Mouse (Mus musculus) kidney, postnatal 0 days (tissue): Measurements from ENCODE around the gene Creg2. TPM values are rescaled to one million over a fixed set of nuclear protein-coding genes. Genes with fewer than 3 reads are reported as not detected.

Experiments
- ATAC-seq: fragments of 200-750 bp; cut with Nextera tagmentation; replicated peaks from 2 replicates; pipeline ENCODE4 v1.8.0; 2017; ENCODE audit warnings: low read depth, moderate number of reproducible peaks, moderate TSS enrichment, moderate library complexity; ENCODE audit not compliant: low FRiP score
- DNase-seq: peaks from one replicate; pipeline ENCODE4 v3.0.0-alpha.2; 2016; ENCODE audit warnings: low spot score
- H3K27ac ChIP-seq: fragments of 300-500 bp; sonication (generic); 2 replicates; pipeline ENCODE4 v1.5.1; 2014; ENCODE audit warnings: mild to moderate bottlenecking
- H3K27me3 ChIP-seq: fragments of 300-500 bp; sonication (generic); 2 replicates; pipeline ENCODE4 v1.6.1; 2014; ENCODE audit warnings: low read length, mixed read lengths; ENCODE audit not compliant: insufficient read depth
- H3K36me3 ChIP-seq: fragments of 300-500 bp; sonication (generic); 2 replicates; pipeline ENCODE4 v1.6.1; 2014; ENCODE audit warnings: low read length, mixed read lengths; ENCODE audit not compliant: insufficient read depth
- H3K4me1 ChIP-seq: fragments of 300-500 bp; sonication (generic); replicated peaks from 2 replicates; pipeline ENCODE4 v1.6.1; 2014; ENCODE audit warnings: antibody characterized with exemption, low read length, mixed read lengths; ENCODE audit not compliant: insufficient read depth
- H3K4me2 ChIP-seq: fragments of 300-500 bp; sonication (generic); 2 replicates; pipeline ENCODE4 v1.6.1; 2014; ENCODE audit warnings: mild to moderate bottlenecking, low read length, moderate library complexity, mixed read lengths
- H3K4me3 ChIP-seq: fragments of 300-500 bp; sonication (generic); replicated peaks from 2 replicates; pipeline ENCODE4 v1.5.1; 2014; ENCODE audit warnings: low read depth, low read length
- H3K9ac ChIP-seq: fragments of 300-500 bp; sonication (generic); 2 replicates; pipeline ENCODE4 v1.6.1; 2014; ENCODE audit warnings: low read depth, low read length
- H3K9me3 ChIP-seq: fragments of 300-500 bp; sonication (generic); replicated peaks from 2 replicates; pipeline ENCODE4 v1.6.1; 2016; ENCODE audit warnings: low read length, inconsistent platforms, mixed read lengths
- CTCF ChIP-seq: IDR thresholded peaks from 2 replicates; pipeline ENCODE4 v1.5.1; 2016; ENCODE audit warnings: antibody characterized with exemption, low read depth, mild to moderate bottlenecking, moderate library complexity
- WGBS: fragments of 180-500 bp; shearing (Covaris S2); extraction: QIAGEN DNeasy Blood & Tissue Kit; methylation state at CpG from one replicate; pipeline ENCODE4 v1.1.7; 2014; 5-methylcytosine and 5-hydroxymethylcytosine counted together
- polyA plus RNA-seq: library from polyadenylated mRNA; unstranded; fragments of >200 nt; fragmentation: Nextera tagmentation; extraction: Ambion mirVana; gene quantifications from 2 replicates; pipeline ENCODE4 v1.2.1, GENCODE M21; 2015

The Creg2 gene
- polyA plus RNA-seq, 1 experiment from 2014 or later = 0.05 TPM

GRCm38 (mm10) chr1:39628606-39629005, 22.7 kb downstream of the Creg2 start:
- no peak overlapping the region for H3K27ac ChIP-seq
- H3K36me3 ChIP-seq = no peaks in the 10 kb centered on the region
- no peak overlapping the region for H3K4me3 ChIP-seq
- H3K27me3 ChIP-seq = no peaks in the 10 kb centered on the region
- no peak overlapping the region for H3K9ac ChIP-seq
- no peaks in the 10 kb centered on the region for H3K4me1 ChIP-seq
- no peak overlapping the region for H3K4me2 ChIP-seq
- WGBS = 80% methylated on average over 9 of the region's 9 CpGs
- no peak for TF ChIP-seq CTCF
- ATAC-seq (no peak), DNase-seq (no peak)
- H3K9me3 ChIP-seq = no peaks in the 10 kb centered on the region

DNA sequence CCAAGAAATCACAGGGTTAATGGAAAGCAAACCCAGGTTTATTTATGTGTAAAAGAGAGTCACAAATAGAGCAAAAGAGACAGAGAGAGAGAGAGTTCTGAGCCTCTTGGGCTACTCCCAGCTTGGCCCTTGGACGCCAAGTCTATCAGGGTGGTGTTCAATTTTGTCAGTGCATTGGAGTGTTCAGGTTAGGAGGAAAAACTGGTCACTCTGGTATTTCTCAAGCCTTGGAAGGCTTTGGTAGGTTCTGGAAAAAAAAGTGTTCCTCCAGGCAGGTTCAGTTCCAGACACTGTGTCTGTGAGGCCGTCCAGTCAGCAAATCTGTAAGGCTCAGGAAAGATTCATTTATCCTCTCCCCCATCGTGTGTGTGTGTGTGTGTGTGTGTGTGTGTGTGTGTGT, 25.8 kb downstream of the Creg2 start:
- no peaks in the 10 kb centered on the region for H3K9me3 ChIP-seq
- H3K27ac ChIP-seq = no peak overlapping the region
- H3K4me2 ChIP-seq = no peak overlapping the region
- no peak for ATAC-seq
- H3K4me1 ChIP-seq = no peaks in the 10 kb centered on the region
- no peaks in the 10 kb centered on the region for H3K36me3 ChIP-seq
- H3K4me3 ChIP-seq = no peak overlapping the region
- whole genome bisulfite sequencing = 23% methylated on average over 3 of the region's 3 CpGs
- no peaks in the 10 kb centered on the region for H3K27me3 ChIP-seq
- no peak overlapping the region for H3K9ac ChIP-seq
- DNase-seq = no peak
- TF ChIP-seq CTCF = no peak

DNA sequence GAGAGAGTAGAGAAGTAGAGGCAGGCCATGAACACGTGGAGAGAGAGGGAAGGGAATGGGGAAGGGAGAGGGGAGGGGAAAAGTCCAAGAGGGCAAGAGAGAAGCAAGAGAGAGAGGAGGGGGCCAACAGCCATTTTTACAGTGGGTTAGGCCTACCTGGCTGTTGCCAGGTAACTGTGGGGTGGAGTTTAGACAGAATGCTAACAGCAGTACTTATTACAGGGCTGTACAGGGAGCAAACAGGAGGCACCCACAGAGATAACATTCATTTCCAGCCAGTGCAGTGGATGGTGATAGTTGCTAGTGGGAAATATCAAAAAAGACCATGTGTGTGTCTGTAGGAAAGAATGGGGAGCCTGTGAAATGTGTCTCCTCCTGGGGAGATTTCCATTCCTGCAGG, 27.5 kb downstream of the Creg2 start:
- H3K4me1 ChIP-seq = no peaks in the 10 kb centered on the region
- no peaks in the 10 kb centered on the region for H3K36me3 ChIP-seq
- TF ChIP-seq CTCF = no peak
- ATAC-seq (no peak), DNase-seq (no peak)
- no peaks in the 10 kb centered on the region for H3K9me3 ChIP-seq
- H3K4me3 ChIP-seq = no peak overlapping the region
- H3K27ac ChIP-seq = no peak overlapping the region
- no peak overlapping the region for H3K4me2 ChIP-seq
- no peaks in the 10 kb centered on the region for H3K27me3 ChIP-seq
- WGBS = 33% methylated on average over 1 of the region's 1 CpGs
- H3K9ac ChIP-seq = no peak overlapping the region

DNA sequence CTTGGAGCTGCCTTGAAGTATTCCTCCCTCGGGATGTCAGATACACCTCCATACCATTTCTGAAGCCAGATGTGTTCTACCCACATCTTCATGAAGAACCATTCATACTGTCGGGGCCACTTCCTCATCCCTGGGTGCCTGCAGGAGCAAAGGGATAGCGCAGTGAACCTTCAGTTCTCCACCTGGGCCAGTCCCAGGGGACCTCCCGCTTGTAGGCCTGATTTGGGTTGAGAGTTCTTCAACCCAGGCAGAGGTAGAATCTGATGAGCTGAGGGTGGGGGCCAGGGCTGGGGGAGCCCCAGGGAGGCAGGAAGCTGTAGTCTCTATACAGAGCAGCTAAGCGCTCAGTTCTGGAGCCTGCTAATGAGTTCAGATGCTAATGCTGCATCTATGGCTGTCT, 28.2 kb downstream of the Creg2 start:
- TF ChIP-seq CTCF = no peak

GRCm38 (mm10) chr1:39618524-39618923, 32.8 kb downstream of the Creg2 start:
- no peaks in the 10 kb centered on the region for H3K27me3 ChIP-seq
- TF ChIP-seq CTCF = no peak
- peak; percentile 76 for DNase-seq
- no peak for ATAC-seq
- no peak overlapping the region for H3K9ac ChIP-seq
- H3K4me3 ChIP-seq = no peak overlapping the region
- H3K4me2 ChIP-seq = no peak overlapping the region
- 12% methylated on average over 8 of the region's 8 CpGs for WGBS
- H3K36me3 ChIP-seq = no peaks in the 10 kb centered on the region
- H3K4me1 ChIP-seq = no peaks in the 10 kb centered on the region
- H3K9me3 ChIP-seq = no peaks in the 10 kb centered on the region
- no peak overlapping the region for H3K27ac ChIP-seq

More for the DNA sequence above, 28.2 kb downstream of the Creg2 start:
- H3K4me2 ChIP-seq = no peak overlapping the region
- H3K9me3 ChIP-seq = no peaks in the 10 kb centered on the region
- no peaks in the 10 kb centered on the region for H3K36me3 ChIP-seq
- DNase-seq = no peak
- no peaks in the 10 kb centered on the region for H3K4me1 ChIP-seq
- H3K27me3 ChIP-seq = no peaks in the 10 kb centered on the region
- no peak overlapping the region for H3K4me3 ChIP-seq
- no peak overlapping the region for H3K27ac ChIP-seq
- 95% methylated on average over 5 of the region's 5 CpGs for WGBS
- ATAC-seq = no peak
- no peak overlapping the region for H3K9ac ChIP-seq

DNA sequence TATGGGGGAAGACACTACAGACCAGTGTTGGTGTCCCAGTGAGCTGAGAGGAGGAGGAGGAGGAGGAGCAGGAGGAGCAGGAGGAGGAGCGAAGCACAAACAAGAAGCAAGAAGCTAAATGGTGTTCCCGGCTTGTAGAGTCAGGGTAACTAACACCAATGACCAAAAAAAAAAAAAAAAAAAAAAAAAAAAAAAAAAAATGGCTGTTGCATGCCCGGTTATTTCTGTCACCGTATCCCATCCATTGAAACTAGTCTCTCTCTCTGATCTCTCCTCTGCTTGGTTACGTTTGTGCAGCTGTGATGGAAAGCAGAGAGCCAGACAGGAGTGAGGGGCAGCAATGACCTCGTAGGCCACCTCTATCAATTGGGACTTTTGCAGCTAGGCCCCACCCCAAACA, 35.7 kb downstream of the Creg2 start:
- H3K27me3 ChIP-seq = no peaks in the 10 kb centered on the region
- H3K4me1 ChIP-seq = 0 out of 2 replicates have a peak, but pooled peaks cover 2% of the 10 kb centered on the region
- no peak overlapping the region for H3K4me2 ChIP-seq
- H3K9ac ChIP-seq = no peak overlapping the region
- no peak for TF ChIP-seq CTCF
- H3K4me3 ChIP-seq = no peak overlapping the region
- no peaks in the 10 kb centered on the region for H3K9me3 ChIP-seq
- no peaks in the 10 kb centered on the region for H3K36me3 ChIP-seq
- DNase-seq (no peak), ATAC-seq (no peak)
- no peak overlapping the region for H3K27ac ChIP-seq
- WGBS = 53% methylated on average over 6 of the region's 6 CpGs
